Mouse (Mus musculus) liver, embryonic 14.5 days (tissue): Measurements from ENCODE around the gene Slc18b1.

Experiments
- CTCF ChIP-seq: IDR thresholded peaks from 2 replicates; pipeline ENCODE4 v1.5.1; 2016; ENCODE audit warnings: antibody characterized with exemption, low read depth, control low read depth
- EP300 ChIP-seq: IDR thresholded peaks from 2 replicates; pipeline ENCODE4 v1.6.1; 2016; ENCODE audit warnings: antibody characterized with exemption, low read depth

DNA sequence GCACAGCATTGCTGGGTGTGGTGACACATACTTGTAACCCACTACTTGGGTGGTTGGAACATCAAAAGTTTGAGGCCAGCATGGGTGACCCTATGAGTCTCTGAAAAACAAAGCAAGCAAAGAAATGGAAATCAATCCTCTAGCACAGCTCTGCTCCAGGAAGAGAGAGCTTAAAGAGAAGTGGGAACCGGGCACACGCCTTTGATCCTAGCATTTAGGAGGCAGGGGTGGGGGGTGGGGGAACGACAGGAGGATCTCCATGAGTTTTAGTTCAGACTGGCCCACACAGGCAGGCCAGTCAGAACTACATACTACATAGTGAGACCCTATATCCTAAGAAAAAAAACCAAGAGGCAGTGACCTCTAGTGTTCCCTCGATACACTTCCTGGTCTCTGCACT, 9.4 kb downstream of the Slc18b1 start:
- TF ChIP-seq CTCF, result no peak
- no peak for TF ChIP-seq EP300
